Comparison of ENCODE assay signal across 10 mouse cellular contexts in the genomic region with DNA sequence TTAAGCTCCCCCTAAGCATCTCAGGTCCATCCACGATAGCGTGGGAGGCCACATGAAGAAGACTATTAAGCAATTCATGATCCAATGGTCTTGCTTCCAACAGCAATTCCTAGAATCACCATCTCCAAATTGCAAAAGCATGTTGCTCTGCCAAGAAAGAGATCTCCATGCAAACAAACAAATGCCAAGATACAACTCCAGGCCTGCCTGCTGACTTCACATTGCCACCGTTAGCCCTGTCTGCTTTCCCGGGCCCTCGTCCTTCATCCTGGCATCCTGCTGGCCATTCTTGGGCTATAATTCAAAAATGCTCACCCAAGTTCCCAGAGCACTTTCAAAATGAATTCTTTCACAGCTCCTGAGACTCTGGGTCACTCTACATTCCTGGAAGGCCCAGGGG. TPM values are rescaled to one million over a fixed set of nuclear protein-coding genes. Genes with fewer than 3 reads are reported as not detected.
A peak's percentile ranks its signal among the peaks of the same experiment; 100 is the strongest.
DNase-seq lines count a peak whose midpoint lies in the region; ATAC-seq and TF ChIP-seq lines count a peak whose summit lies in the region.
"Had no signal": no experiment of that assay in that cellular context is flagged by ENCODE, and none has a peak within 500 bp of the region (broad histone marks: within the 10 kb centered on the region; RNA-seq: fewer than 3 reads in every experiment).

No protein-coding gene starts in this region.

- no peaks in the 10 kb centered on the region for H3K27me3 ChIP-seq in kidney, postnatal 0 days (ENCODE audit: insufficient read depth, low read length)

- no peak overlapping the region; the same call in 1 of the 2 replicates for H3K4me2 ChIP-seq in kidney, postnatal 0 days (ENCODE audit: low read length)

- H3K4me1 ChIP-seq in kidney, postnatal 0 days (replicated peaks; ENCODE audit: insufficient read depth, low read length) = peaks cover 50% of the 10 kb centered on the region

- H3K27ac ChIP-seq in kidney, postnatal 0 days = peak overlapping the region; percentile 58; the same call in 1 of the 2 replicates
- H3K27ac ChIP-seq: macrophage had no signal

- WGBS in kidney, postnatal 0 days = 48% methylated on average over 5 of the region's 5 CpGs

- TF ChIP-seq CTCF in kidney, postnatal 0 days (IDR thresholded peaks at IDR 0.05; ENCODE audit: low read depth) = no peak

- ATAC-seq in kidney, postnatal 0 days (replicated peaks; ENCODE audit: low FRiP score, low read depth) = no peak

- DNase-seq in heart, adult 18-20 months = peak; percentile 47 to 51
- no peak for DNase-seq in heart, postnatal 25 days (ENCODE audit: low spot score)
- no peak for DNase-seq in kidney, postnatal 0 days (ENCODE audit: low spot score)
- no peak for DNase-seq in kidney, postnatal 4 days
- DNase-seq in adrenal gland, postnatal 14 days = peak; percentile 43
- DNase-seq in gonadal fat pad, adult 2 months (ENCODE audit: low read depth) = peak; percentile 83
- DNase-seq in right cerebral cortex, adult 2 months (ENCODE audit: low spot score in 2 of 2) = no peak
- no peak for DNase-seq in left cerebral cortex, adult 18-20 months (ENCODE audit: low spot score in 2 of 2)
- DNase-seq: heart, postnatal 36 days had no signal

- H3K36me3 ChIP-seq in kidney, postnatal 0 days (ENCODE audit: insufficient read depth, low read length) = no peaks in the 10 kb centered on the region

- no peaks in the 10 kb centered on the region for H3K9me3 ChIP-seq in kidney, postnatal 0 days (replicated peaks; ENCODE audit: low read length)

- intact Hi-C loops in heart, postnatal 25 days (cut with DNase I) = no loop called here

- H3K4me3 ChIP-seq in kidney, postnatal 0 days (replicated peaks; ENCODE audit: low read depth, low read length) = no peak overlapping the region

- no peak overlapping the region for H3K9ac ChIP-seq in kidney, postnatal 0 days (ENCODE audit: low read depth, low read length)

RNA-seq across cellular contexts. Expression of a gene that starts 5.6 kb away (rescaled TPM):
- 10 to 100 TPM; 45.5 to 46.5 TPM for total RNA-seq in heart, adult 18-20 months (2021)
- 10 to 100 TPM; 40.2 to 46.7 TPM for total RNA-seq in heart, postnatal 25 days (2021)
- polyA plus RNA-seq in kidney, postnatal 0 days (2015; fragmentation: Nextera tagmentation; extraction: Ambion mirVana) = 47.0 and 52.7 TPM in 2 replicates
- total RNA-seq in adrenal gland, postnatal 14 days (2021) = 54.6 and 59.9 TPM in 2 replicates
- polyA plus RNA-seq in gonadal fat pad, adult 2 months (2012; rRNA removed) = 13.7 and 21.6 TPM in 2 replicates
- 10 to 100 TPM; 58.6 to 65.9 TPM for total RNA-seq in left cerebral cortex, adult 18-20 months (2021)

Comparison
In these comparisons a context has a peak if more than half of its experiments do, and no peak if none do; other contexts are left out.
1. DNase-seq: peak in heart, adult 18-20 months (2 of 2), adrenal gland, postnatal 14 days (single experiment) and gonadal fat pad, adult 2 months (single experiment); none in heart, postnatal 25 days (single experiment), kidney, postnatal 0 days (single experiment), kidney, postnatal 4 days (0 of 2), right cerebral cortex, adult 2 months (0 of 2) and left cerebral cortex, adult 18-20 months (0 of 2).